Mouse (Mus musculus) embryonic facial prominence, embryonic 14.5 days (tissue): Measurements from ENCODE around the gene Fyttd1. TPM values are rescaled to one million over a fixed set of nuclear protein-coding genes. Genes with fewer than 3 reads are reported as not detected.
"Not testable (repeated sequence)": the region's sequence is repeated elsewhere in the genome, so short reads cannot be mapped to it uniquely, and the experiment has no call there.

Experiments
- ATAC-seq: fragments of 200-750 bp; cut with Nextera tagmentation; 2 replicates; pipeline ENCODE4 v1.8.0; 2017; ENCODE audit warnings: low read depth, moderate number of reproducible peaks, moderate TSS enrichment
- DNase-seq: peaks from one replicate; pipeline ENCODE4 v3.0.0-alpha.2; 2015; ENCODE audit warnings: low spot score
- H3K27ac ChIP-seq: fragments of 300-500 bp; sonication (generic); replicated peaks from 2 replicates; pipeline ENCODE4 v1.5.1; 2014; ENCODE audit warnings: low read depth, mild to moderate bottlenecking, low read length, moderate library complexity
- H3K27me3 ChIP-seq: fragments of 300-500 bp; sonication (generic); replicated peaks from 2 replicates; pipeline ENCODE4 v1.6.1; 2014; ENCODE audit warnings: low read length; ENCODE audit not compliant: control insufficient read depth, insufficient read depth
- H3K36me3 ChIP-seq: fragments of 300-500 bp; sonication (generic); 2 replicates; pipeline ENCODE4 v1.6.1; 2014; ENCODE audit warnings: low read length, mixed read lengths; ENCODE audit not compliant: control insufficient read depth, insufficient read depth
- H3K4me1 ChIP-seq: fragments of 300-500 bp; sonication (generic); 2 replicates; pipeline ENCODE4 v1.6.1; 2014; ENCODE audit warnings: antibody characterized with exemption, low read length; ENCODE audit not compliant: control insufficient read depth, insufficient read depth
- H3K4me2 ChIP-seq: fragments of 300-500 bp; sonication (generic); 2 replicates; pipeline ENCODE4 v1.6.1; 2014; ENCODE audit warnings: low read depth, mild to moderate bottlenecking, low read length, moderate library complexity, mixed read lengths
- H3K4me3 ChIP-seq: fragments of 300-500 bp; sonication (generic); 2 replicates; pipeline ENCODE4 v1.5.1; 2014; ENCODE audit warnings: low read depth, mild to moderate bottlenecking, low read length
- H3K9ac ChIP-seq: fragments of 300-500 bp; sonication (generic); 2 replicates; pipeline ENCODE4 v1.6.1; 2014; ENCODE audit warnings: low read depth, mild to moderate bottlenecking, low read length, moderate library complexity, mixed read lengths
- H3K9me3 ChIP-seq: fragments of 300-500 bp; sonication (generic); 2 replicates; pipeline ENCODE4 v1.6.1; 2016; ENCODE audit warnings: low read length; ENCODE audit not compliant: control insufficient read depth
- WGBS: fragments of 180-500 bp; shearing (Covaris S2); extraction: QIAGEN DNeasy Blood & Tissue Kit; methylation state at CpG from one replicate; pipeline ENCODE4 v1.1.7; 2014; 5-methylcytosine and 5-hydroxymethylcytosine counted together
- polyA plus RNA-seq: library from polyadenylated mRNA; unstranded; fragments of >200 nt; fragmentation: Nextera tagmentation; extraction: Ambion mirVana; gene quantifications from 2 replicates; pipeline ENCODE4 v1.2.1, GENCODE M21; 2014

Gene Fyttd1
- polyA plus RNA-seq, 1 experiment from 2014 or later = 136 TPM

DNA sequence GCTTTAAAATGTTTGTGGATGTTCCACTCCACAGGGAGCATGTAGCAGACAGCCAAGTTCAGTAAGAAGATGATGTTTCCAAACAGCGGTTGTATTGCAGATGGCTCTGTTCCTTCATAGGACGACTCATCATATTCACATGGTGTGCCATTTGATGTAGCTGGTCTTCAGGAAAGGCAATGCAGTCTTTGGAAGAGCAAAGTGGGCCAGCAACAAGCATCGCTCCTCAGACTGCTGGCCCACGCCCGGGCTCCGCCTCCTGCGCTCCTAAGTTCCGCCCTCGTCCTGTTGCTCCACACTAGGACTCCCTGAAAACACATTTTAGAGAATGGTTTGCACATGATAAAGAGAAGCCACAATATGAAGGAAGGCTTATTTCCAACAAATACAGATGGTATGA, 49.3 kb downstream of the Fyttd1 start:
- not testable (repeated sequence) for H3K4me3 ChIP-seq, H3K27me3 ChIP-seq, ATAC-seq, DNase-seq, H3K9me3 ChIP-seq, H3K4me2 ChIP-seq, H3K36me3 ChIP-seq, H3K9ac ChIP-seq, H3K4me1 ChIP-seq, H3K27ac ChIP-seq
- WGBS = 89% methylated on average over 9 of the region's 9 CpGs

DNA sequence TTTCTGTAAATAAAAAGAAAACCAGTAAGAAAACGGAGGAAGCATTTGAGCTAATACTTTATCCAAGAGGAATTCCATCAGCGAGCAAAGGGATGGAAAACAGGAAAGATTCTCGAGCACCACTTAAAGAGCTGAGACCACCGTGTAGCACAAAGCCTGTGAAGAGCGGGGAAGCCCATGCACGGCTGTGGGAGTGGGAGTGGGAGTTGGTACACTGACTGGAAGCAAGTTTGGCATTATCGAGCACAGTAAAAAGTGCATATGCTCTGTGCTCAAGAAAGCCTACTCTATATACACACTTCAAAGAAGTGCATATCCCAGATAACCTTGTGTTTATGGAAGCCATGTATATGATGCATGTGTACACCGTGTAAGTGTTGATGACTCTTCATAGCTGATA, 49.7 kb downstream of the Fyttd1 start:
- WGBS = 90% methylated on average over 8 of the region's 8 CpGs
- H3K27ac ChIP-seq = no peak overlapping the region
- H3K9ac ChIP-seq = no peak overlapping the region
- H3K4me1 ChIP-seq = no peaks in the 10 kb centered on the region
- DNase-seq = no peak
- no peak overlapping the region for H3K4me3 ChIP-seq
- ATAC-seq = no peak
- H3K36me3 ChIP-seq = 0 out of 2 replicates have a peak, but pooled peaks cover 9% of the 10 kb centered on the region
- H3K4me2 ChIP-seq = no peak overlapping the region
- no peaks in the 10 kb centered on the region for H3K9me3 ChIP-seq
- no peaks in the 10 kb centered on the region for H3K27me3 ChIP-seq

DNA sequence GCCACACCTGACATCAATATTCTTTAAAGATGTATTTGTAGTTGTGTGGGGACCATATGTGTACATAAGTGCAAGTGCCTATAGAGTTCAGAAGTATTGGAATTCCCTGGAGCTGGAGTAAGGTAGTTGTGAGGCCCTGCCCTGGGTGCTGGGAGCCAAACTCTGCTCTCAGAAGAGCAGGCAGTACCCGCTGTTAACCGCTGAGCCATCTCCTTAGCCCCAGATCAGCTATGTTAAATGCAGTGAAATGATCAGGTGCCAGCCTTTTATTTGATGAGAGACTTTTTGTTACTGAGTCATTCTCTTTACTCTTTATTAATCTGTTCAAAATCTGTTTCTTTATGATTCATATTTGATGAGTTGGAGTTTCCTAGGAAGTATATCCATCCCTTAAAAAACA, 52.6 kb downstream of the Fyttd1 start:
- Histone ChIP-seq H3K9me3 (no peaks in the 10 kb centered on the region), H3K27me3 (no peaks in the 10 kb centered on the region), H3K36me3 (0 out of 2 replicates have a peak, but pooled peaks cover 4% of the 10 kb centered on the region), H3K4me2 (no peak overlapping the region), H3K4me3 (no peak overlapping the region), H3K27ac (no peak overlapping the region), H3K9ac (no peak overlapping the region), H3K4me1 (no peaks in the 10 kb centered on the region)
- ATAC-seq = no peak
- 33% methylated on average over 2 of the region's 2 CpGs for WGBS
- DNase-seq = no peak

DNA sequence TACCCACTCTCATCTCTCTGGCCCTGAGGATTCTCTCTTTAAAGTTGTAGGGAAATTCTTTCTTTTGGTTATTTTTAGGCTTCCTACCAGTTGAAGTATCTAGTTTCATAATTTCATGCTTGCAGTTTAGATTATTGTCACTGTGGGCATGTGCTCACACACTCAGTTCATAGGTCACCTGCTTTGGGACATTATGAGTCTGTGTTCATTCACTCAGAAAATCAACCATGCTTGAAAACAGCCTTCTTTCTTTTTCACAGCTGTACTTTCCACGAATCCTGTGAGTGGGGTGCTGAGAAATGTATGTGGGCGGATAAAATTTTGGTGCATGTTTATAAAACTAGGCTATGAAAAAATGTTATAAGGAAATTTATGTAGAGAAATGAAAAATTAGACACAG, 57.2 kb downstream of the Fyttd1 start:
- no peaks in the 10 kb centered on the region for H3K9me3 ChIP-seq
- 80% methylated on average over 2 of the region's 2 CpGs for WGBS
- H3K4me1 ChIP-seq = peaks cover 7% of the 10 kb centered on the region
- DNase-seq (peak; percentile 38), ATAC-seq (0 out of 2 replicates have a peak, but pooled peaks have one; percentile 26)
- no peak overlapping the region for H3K9ac ChIP-seq
- no peaks in the 10 kb centered on the region for H3K27me3 ChIP-seq
- H3K4me3 ChIP-seq = no peak overlapping the region
- no peak overlapping the region for H3K4me2 ChIP-seq
- no peak overlapping the region; the same call in 1 of the 2 replicates for H3K27ac ChIP-seq
- no peaks in the 10 kb centered on the region for H3K36me3 ChIP-seq

DNA sequence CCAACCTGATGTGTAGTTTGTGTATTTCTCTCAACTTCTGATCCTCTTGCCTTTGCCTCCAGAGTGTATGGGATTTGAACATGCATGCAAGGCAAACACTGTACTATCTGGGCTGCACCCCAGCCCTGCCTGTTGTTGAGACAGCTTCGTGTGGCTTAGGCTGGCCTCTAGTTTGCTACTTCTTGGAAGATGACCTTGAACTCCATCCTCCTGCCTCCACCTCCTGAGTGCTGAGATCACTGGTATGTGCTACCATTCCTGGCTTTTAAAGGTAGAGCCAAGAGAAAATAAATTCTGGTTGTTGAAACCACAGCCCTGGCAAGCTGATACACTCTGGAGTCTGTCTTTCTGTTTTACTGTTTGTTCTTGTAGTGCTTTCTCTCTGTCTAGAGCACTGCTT, 57.8 kb downstream of the Fyttd1 start:
- H3K4me1 ChIP-seq = peaks cover 7% of the 10 kb centered on the region
- H3K9me3 ChIP-seq = no peaks in the 10 kb centered on the region
- no peak overlapping the region for H3K27ac ChIP-seq
- H3K4me3 ChIP-seq = no peak overlapping the region
- H3K4me2 ChIP-seq = no peak overlapping the region
- no peaks in the 10 kb centered on the region for H3K27me3 ChIP-seq
- WGBS = 81% methylated on average over 1 of the region's 1 CpGs
- ATAC-seq (no peak), DNase-seq (no peak)
- H3K9ac ChIP-seq = no peak overlapping the region
- no peaks in the 10 kb centered on the region for H3K36me3 ChIP-seq

DNA sequence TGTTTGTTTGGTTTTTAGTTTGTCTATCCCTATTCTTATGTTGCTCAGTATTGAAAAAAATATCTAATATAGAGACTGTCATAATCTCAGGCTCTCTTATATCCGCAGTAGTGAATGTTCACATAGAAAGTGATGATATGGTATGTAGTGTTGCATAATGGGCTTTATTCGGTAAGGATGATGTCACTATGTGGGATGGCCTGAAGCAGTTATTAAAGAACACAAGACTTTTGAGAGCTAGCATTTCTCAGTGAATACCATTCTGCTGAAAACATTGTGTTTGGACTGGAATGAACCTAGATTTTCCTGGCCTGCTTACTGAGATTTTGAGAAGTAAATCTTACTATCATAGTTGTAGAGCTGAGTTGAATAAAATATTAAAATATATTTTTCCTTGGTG, 60.1 kb downstream of the Fyttd1 start:
- Histone ChIP-seq H3K4me2 (no peak overlapping the region), H3K36me3 (no peaks in the 10 kb centered on the region), H3K9me3 (no peaks in the 10 kb centered on the region), H3K4me3 (no peak overlapping the region), H3K9ac (no peak overlapping the region), H3K27ac (no peak overlapping the region), H3K27me3 (no peaks in the 10 kb centered on the region), H3K4me1 (peaks cover 7% of the 10 kb centered on the region)
- no peak; the same call in 1 of the 2 replicates for ATAC-seq
- DNase-seq = no peak
- WGBS = 66% methylated on average over 2 of the region's 2 CpGs

DNA sequence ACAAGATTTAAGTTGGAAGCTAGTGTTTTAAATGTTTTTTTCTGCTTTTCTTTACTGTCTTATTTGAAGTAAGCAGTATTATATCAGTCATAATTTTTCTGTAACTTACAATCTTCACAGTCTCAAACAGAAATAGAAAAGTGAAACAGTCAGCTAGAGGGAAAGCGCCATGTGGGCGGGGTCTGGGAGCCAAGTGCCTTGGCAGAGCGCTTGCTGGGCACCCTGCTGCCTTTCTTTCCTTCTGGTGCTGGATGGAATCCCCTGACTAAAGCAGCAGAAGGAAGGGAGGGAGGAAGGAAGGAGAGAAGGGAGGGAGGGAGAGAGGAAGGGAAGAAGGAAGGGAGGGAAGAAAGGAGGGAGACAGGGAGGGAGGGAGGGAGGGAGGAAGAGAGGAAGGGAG, 62.0 kb downstream of the Fyttd1 start:
- not testable (repeated sequence) for DNase-seq, H3K4me2 ChIP-seq, H3K36me3 ChIP-seq, H3K27ac ChIP-seq, H3K9ac ChIP-seq, H3K4me3 ChIP-seq, H3K9me3 ChIP-seq, H3K27me3 ChIP-seq, ATAC-seq, H3K4me1 ChIP-seq
- 31% methylated on average over 3 of the region's 3 CpGs for WGBS

DNA sequence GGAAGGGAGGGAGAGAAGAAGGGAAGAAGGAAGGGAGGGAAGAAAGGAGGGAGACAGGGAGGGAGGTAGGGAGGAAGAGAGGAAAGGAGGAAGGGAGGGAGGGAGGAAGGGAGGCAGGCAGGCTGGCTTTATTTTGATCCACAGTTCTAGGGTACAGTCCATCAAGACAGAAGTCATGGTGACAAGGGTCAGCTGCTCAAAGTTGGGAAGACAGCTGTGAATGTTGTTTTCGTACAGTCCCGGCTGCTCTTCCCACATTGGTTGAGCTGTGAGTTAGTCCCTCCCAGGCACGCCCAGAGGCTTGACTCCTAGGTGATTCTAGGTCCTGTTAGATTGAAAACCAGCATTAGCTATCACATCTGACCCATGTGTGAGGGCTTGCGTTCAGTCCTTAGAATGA, 62.4 kb downstream of the Fyttd1 start:
- WGBS = 90% methylated on average over 3 of the region's 4 CpGs
- not testable (repeated sequence) for H3K4me1 ChIP-seq

DNA sequence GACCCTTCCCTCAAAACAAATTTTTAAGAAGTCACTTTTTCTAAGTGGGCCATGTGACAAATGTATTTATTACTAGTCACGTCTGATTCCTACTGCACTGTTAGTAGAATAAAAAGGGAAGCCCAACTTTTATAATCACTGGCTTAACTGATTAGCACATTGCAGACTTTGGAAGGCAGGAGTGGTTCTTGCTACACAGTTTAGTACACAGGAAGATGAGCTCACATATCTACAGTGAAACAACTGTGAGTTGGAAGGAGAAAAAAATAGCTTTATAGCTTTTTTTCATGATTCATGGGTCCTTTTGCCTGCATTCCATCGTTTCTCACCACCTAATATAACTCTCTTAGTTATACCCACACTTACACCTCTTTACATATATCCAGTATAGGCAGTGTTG, 63.9 kb downstream of the Fyttd1 start:
- H3K4me1 ChIP-seq, H3K4me2 ChIP-seq, ATAC-seq, DNase-seq, H3K9ac ChIP-seq, H3K4me3 ChIP-seq, H3K36me3 ChIP-seq, H3K9me3 ChIP-seq, H3K27me3 ChIP-seq, H3K27ac ChIP-seq: not testable (repeated sequence)
- 91% methylated on average over 2 of the region's 2 CpGs for WGBS

More for the DNA sequence above, 62.4 kb downstream of the Fyttd1 start:
- H3K27me3 ChIP-seq, ATAC-seq, H3K4me3 ChIP-seq, H3K9ac ChIP-seq, DNase-seq, H3K36me3 ChIP-seq, H3K4me2 ChIP-seq, H3K9me3 ChIP-seq, H3K27ac ChIP-seq: not testable (repeated sequence)
